Mouse (Mus musculus) hindbrain, embryonic 14.5 days (tissue): ENCODE results near the gene Olfr374. TPM values are rescaled to one million over a fixed set of nuclear protein-coding genes. Genes with fewer than 3 reads are reported as not detected.

Source experiments
- ATAC-seq: fragments of 200-750 bp; cut with Nextera tagmentation; 2 replicates; pipeline ENCODE4 v1.8.0; 2017; ENCODE audit warnings: moderate number of reproducible peaks, mild to moderate bottlenecking, moderate TSS enrichment, moderate library complexity; ENCODE audit not compliant: low FRiP score
- DNase-seq: peaks from one replicate; pipeline ENCODE4 v3.0.0-alpha.2; 2015; ENCODE audit warnings: low spot score
- H3K27ac ChIP-seq: fragments of 300-500 bp; sonication (generic); 2 replicates; pipeline ENCODE4 v1.5.1; 2014; ENCODE audit warnings: mild to moderate bottlenecking, moderate library complexity
- H3K27me3 ChIP-seq: fragments of 300-500 bp; sonication (generic); 2 replicates; pipeline ENCODE4 v1.6.1; 2014; ENCODE audit warnings: mild to moderate bottlenecking, low read length, mixed read lengths; ENCODE audit not compliant: control insufficient read depth, insufficient read depth
- H3K36me3 ChIP-seq: fragments of 300-500 bp; sonication (generic); replicated peaks from 2 replicates; pipeline ENCODE4 v1.6.1; 2014; ENCODE audit not compliant: control insufficient read depth, insufficient read depth
- H3K4me1 ChIP-seq: fragments of 300-500 bp; sonication (generic); replicated peaks from 2 replicates; pipeline ENCODE4 v1.6.1; 2014; ENCODE audit warnings: antibody characterized with exemption, low read length, mixed read lengths; ENCODE audit not compliant: control insufficient read depth, insufficient read depth
- H3K4me2 ChIP-seq: fragments of 300-500 bp; sonication (generic); replicated peaks from 2 replicates; pipeline ENCODE4 v1.6.1; 2014; ENCODE audit warnings: mild to moderate bottlenecking, moderate library complexity
- H3K4me3 ChIP-seq: fragments of 300-500 bp; sonication (generic); replicated peaks from 2 replicates; pipeline ENCODE4 v1.5.1; 2014; ENCODE audit warnings: mild to moderate bottlenecking, low read length
- H3K9ac ChIP-seq: fragments of 300-500 bp; sonication (generic); 2 replicates; pipeline ENCODE4 v1.6.1; 2014
- H3K9me3 ChIP-seq: fragments of 300-500 bp; sonication (generic); 2 replicates; pipeline ENCODE4 v1.6.1; 2016; ENCODE audit warnings: low read length; ENCODE audit not compliant: control insufficient read depth
- WGBS: fragments of 180-500 bp; shearing (Covaris S2); extraction: QIAGEN DNeasy Blood & Tissue Kit; methylation state at CpG from one replicate; pipeline ENCODE4 v1.1.7; 2014; 5-methylcytosine and 5-hydroxymethylcytosine counted together
- polyA plus RNA-seq: library from polyadenylated mRNA; unstranded; fragments of >200 nt; fragmentation: Nextera tagmentation; extraction: Ambion mirVana; gene quantifications from 2 replicates; pipeline ENCODE4 v1.2.1, GENCODE M21; 2014

Olfr374 gene
- polyA plus RNA-seq, 1 experiment from 2014 or later: not detected

DNA sequence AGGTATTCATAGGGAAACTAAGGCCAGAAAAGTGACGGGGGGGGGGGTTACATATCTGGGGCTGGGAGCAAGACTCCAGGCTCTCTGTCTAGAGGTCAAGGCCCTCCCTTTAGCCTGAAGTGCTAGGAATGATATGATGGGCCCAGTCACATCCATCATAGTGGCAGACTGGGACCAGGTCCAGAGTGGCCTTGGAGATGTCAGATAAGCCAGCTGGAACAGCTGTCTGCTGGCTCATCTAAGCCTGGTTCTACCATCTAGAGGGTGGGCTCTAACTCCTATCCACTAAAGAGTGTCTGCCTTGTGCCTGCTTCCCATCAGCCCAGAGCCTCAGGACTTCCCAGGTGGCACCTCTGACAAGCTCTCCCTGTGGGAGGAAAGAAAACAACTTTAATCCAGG, 26.1 kb downstream of the Olfr374 start:
- DNase-seq (no peak), ATAC-seq (no peak)
- H3K9ac ChIP-seq: no peak overlapping the region
- no peak overlapping the region for H3K27ac ChIP-seq
- no peak overlapping the region for H3K4me3 ChIP-seq
- peaks cover 19% of the 10 kb centered on the region for H3K4me1 ChIP-seq
- no peak overlapping the region for H3K4me2 ChIP-seq
- no peaks in the 10 kb centered on the region for H3K27me3 ChIP-seq
- WGBS: 64% methylated on average over 1 of the region's 1 CpGs
- no peaks in the 10 kb centered on the region for H3K36me3 ChIP-seq
- no peaks in the 10 kb centered on the region for H3K9me3 ChIP-seq

- H3K4me3 ChIP-seq: no peak overlapping the region
- H3K9ac ChIP-seq: no peak overlapping the region
- DNase-seq (no peak), ATAC-seq (no peak)
- H3K9me3 ChIP-seq: no peaks in the 10 kb centered on the region
- peaks cover 19% of the 10 kb centered on the region for H3K4me1 ChIP-seq
- 60% methylated on average over 1 of the region's 1 CpGs for WGBS
- H3K4me2 ChIP-seq: no peak overlapping the region
- H3K36me3 ChIP-seq: peaks cover 5% of the 10 kb centered on the region
- H3K27me3 ChIP-seq: no peaks in the 10 kb centered on the region
- no peak overlapping the region for H3K27ac ChIP-seq
Measured at GRCm38 (mm10) chr8:72133507-72133906, 26.7 kb downstream of the Olfr374 start.

- H3K9me3 ChIP-seq: no peaks in the 10 kb centered on the region
- H3K27me3 ChIP-seq: no peaks in the 10 kb centered on the region
- ATAC-seq: peak; percentile 79
- DNase-seq: peak; percentile 65
- WGBS: under 1% methylated on average over 48 of the region's 49 CpGs
- H3K36me3 ChIP-seq: peaks cover 19% of the 10 kb centered on the region
- H3K4me2 ChIP-seq: peak within 1 kb of the TSS; percentile 94
- H3K27ac ChIP-seq: peak within 1 kb of the TSS; percentile 90
- H3K4me3 ChIP-seq: peak within 1 kb of the TSS; percentile 70
- peak within 1 kb of the TSS; percentile 88 for H3K9ac ChIP-seq
- peaks cover 19% of the 10 kb centered on the region for H3K4me1 ChIP-seq
Measured at GRCm38 (mm10) chr8:72134756-72135445, 28.1 kb downstream of the Olfr374 start, which contains the start of gene Tpm4. Gene Tpm4, plus strand, starts transcription at chr8:72134975.

GRCm38 (mm10) chr8:72135446-72136301, 28.8 kb downstream of the Olfr374 start:
- Histone ChIP-seq H3K4me1 (peaks cover 19% of the 10 kb centered on the region), H3K4me2 (peak overlapping the region; percentile 94), H3K36me3 (peaks cover 26% of the 10 kb centered on the region), H3K4me3 (peak overlapping the region; percentile 70), H3K27ac (peak overlapping the region; percentile 90), H3K9me3 (no peaks in the 10 kb centered on the region), H3K27me3 (no peaks in the 10 kb centered on the region), H3K9ac (peak overlapping the region; percentile 88)
- ATAC-seq (peak; percentile 76), DNase-seq (peak; percentile 28)
- WGBS: under 1% methylated on average over 61 of the region's 62 CpGs

GRCm38 (mm10) chr8:72136302-72136978, 29.6 kb downstream of the Olfr374 start:
- Histone ChIP-seq H3K27me3 (no peaks in the 10 kb centered on the region), H3K4me1 (peaks cover 19% of the 10 kb centered on the region), H3K9me3 (no peaks in the 10 kb centered on the region), H3K9ac (peak overlapping the region; percentile 88), H3K27ac (peak overlapping the region; percentile 90), H3K4me3 (peak overlapping the region; percentile 70), H3K36me3 (peaks cover 34% of the 10 kb centered on the region), H3K4me2 (peak overlapping the region; percentile 94)
- DNase-seq: peak; percentile 71
- ATAC-seq: peak; percentile 33
- under 1% methylated on average over 18 of the region's 18 CpGs for WGBS

GRCm38 (mm10) chr8:72137431-72137830, 30.6 kb downstream of the Olfr374 start:
- WGBS: 98% methylated on average over 2 of the region's 2 CpGs

DNA sequence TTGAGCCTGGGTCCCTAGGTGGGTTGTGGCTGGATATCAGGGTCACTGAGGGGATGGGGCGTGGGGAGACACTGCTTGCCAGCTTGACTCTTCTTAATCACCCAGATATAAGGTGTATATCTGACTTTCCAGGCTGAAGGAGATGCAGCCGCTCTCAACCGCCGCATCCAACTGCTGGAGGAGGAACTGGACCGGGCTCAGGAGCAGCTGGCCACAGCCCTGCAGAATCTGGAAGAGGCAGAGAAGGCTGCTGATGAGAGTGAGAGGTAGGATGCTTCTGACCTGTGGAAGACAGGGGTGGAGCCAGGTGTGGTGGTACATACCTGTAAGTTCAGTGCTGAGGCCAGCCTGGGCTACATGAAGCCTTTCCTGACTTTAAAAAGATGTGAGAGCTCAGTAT, 31.6 kb downstream of the Olfr374 start:
- Histone ChIP-seq H3K36me3 (peaks cover 54% of the 10 kb centered on the region), H3K4me2 (no peak overlapping the region), H3K9ac (no peak overlapping the region), H3K27ac (no peak overlapping the region), H3K9me3 (no peaks in the 10 kb centered on the region), H3K27me3 (no peaks in the 10 kb centered on the region), H3K4me1 (peaks cover 19% of the 10 kb centered on the region), H3K4me3 (no peak overlapping the region)
- DNase-seq (no peak), ATAC-seq (no peak)
- whole genome bisulfite sequencing: 96% methylated on average over 5 of the region's 5 CpGs

More at GRCm38 (mm10) chr8:72137431-72137830, 30.6 kb downstream of the Olfr374 start:
- Histone ChIP-seq H3K36me3 (peaks cover 44% of the 10 kb centered on the region), H3K9ac (no peak overlapping the region), H3K27me3 (no peaks in the 10 kb centered on the region), H3K4me3 (0 out of 2 replicates have a peak overlapping the region, but pooled peaks have one; percentile 70), H3K9me3 (no peaks in the 10 kb centered on the region), H3K4me1 (peaks cover 19% of the 10 kb centered on the region), H3K4me2 (peak overlapping the region; percentile 94), H3K27ac (no peak overlapping the region)
- ATAC-seq (no peak), DNase-seq (no peak)

DNA sequence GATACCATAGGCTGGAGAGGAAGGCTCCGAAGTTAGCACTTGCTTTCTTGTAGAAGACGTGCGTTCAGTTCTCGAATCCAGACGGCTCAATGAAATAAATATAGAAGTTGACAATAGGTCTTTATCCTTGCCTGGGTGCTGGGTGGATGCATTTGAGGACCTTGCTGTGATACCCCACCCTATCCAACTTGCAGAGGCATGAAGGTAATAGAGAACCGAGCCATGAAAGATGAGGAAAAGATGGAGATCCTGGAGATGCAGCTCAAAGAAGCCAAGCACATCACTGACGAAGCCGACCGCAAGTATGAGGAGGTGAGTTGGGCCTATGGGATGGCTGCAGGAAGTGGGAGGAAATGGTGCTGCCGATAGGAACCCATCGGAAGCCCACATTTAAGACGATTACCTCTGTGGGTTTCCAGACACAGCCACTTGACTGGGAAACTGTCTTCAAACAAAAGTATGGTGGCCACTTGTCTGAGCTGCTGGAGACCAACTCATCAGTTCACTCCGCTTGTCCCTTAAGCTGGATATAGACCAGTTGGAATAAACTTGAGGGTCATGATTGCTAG, 36.5 kb downstream of the Olfr374 start:
- 93% methylated on average over 13 of the region's 13 CpGs for WGBS
- peaks cover 98% of the 10 kb centered on the region for H3K36me3 ChIP-seq

More for the DNA sequence above, 36.5 kb downstream of the Olfr374 start:
- Histone ChIP-seq H3K4me3 (no peak overlapping the region), H3K9ac (no peak overlapping the region), H3K9me3 (no peaks in the 10 kb centered on the region), H3K4me1 (no peaks in the 10 kb centered on the region), H3K4me2 (no peak overlapping the region), H3K27ac (no peak overlapping the region), H3K27me3 (no peaks in the 10 kb centered on the region)
- DNase-seq: no peak
- ATAC-seq: no peak
